Mouse (Mus musculus) neural tube, embryonic 13.5 days (tissue): ENCODE results near the gene Frmd5. TPM values are rescaled to one million over a fixed set of nuclear protein-coding genes. Genes with fewer than 3 reads are reported as not detected.

Experiments used
- ATAC-seq: fragments of 200-750 bp; cut with Nextera tagmentation; 2 replicates; pipeline ENCODE4 v1.8.0; 2017; ENCODE audit warnings: low read depth, mild to moderate bottlenecking, moderate TSS enrichment, moderate library complexity
- H3K27ac ChIP-seq: fragments of 300-500 bp; sonication (generic); replicated peaks from 2 replicates; pipeline ENCODE4 v1.5.1; 2015; ENCODE audit warnings: moderate library complexity, mild to moderate bottlenecking, inconsistent platforms
- H3K27me3 ChIP-seq: fragments of 300-500 bp; sonication (generic); 2 replicates; pipeline ENCODE4 v1.6.1; 2015; ENCODE audit warnings: mild to moderate bottlenecking, inconsistent platforms
- H3K36me3 ChIP-seq: fragments of 300-500 bp; sonication (generic); 2 replicates; pipeline ENCODE4 v1.6.1; 2015; ENCODE audit warnings: mild to moderate bottlenecking, inconsistent platforms
- H3K4me1 ChIP-seq: fragments of 300-500 bp; sonication (generic); replicated peaks from 2 replicates; pipeline ENCODE4 v1.6.1; 2015; ENCODE audit warnings: inconsistent platforms
- H3K4me2 ChIP-seq: fragments of 300-500 bp; sonication (generic); 2 replicates; pipeline ENCODE4 v1.6.1; 2015; ENCODE audit warnings: inconsistent platforms, mild to moderate bottlenecking, moderate library complexity
- H3K4me3 ChIP-seq: fragments of 300-500 bp; sonication (generic); 2 replicates; pipeline ENCODE4 v1.5.1; 2015; ENCODE audit warnings: mild to moderate bottlenecking, inconsistent platforms
- H3K9ac ChIP-seq: fragments of 300-500 bp; sonication (generic); 2 replicates; pipeline ENCODE4 v1.6.1; 2015; ENCODE audit warnings: moderate library complexity, mild to moderate bottlenecking, inconsistent platforms
- H3K9me3 ChIP-seq: fragments of 300-500 bp; sonication (generic); 2 replicates; pipeline ENCODE4 v1.6.1; 2016; ENCODE audit warnings: inconsistent platforms
- WGBS: fragments of 180-500 bp; shearing (Covaris S2); methylation state at CpG from one replicate; pipeline ENCODE4 v1.1.7; 2015; 5-methylcytosine and 5-hydroxymethylcytosine counted together
- polyA plus RNA-seq: library from polyadenylated mRNA; unstranded; fragments of >200 nt; fragmentation: Nextera tagmentation; extraction: Ambion mirVana; gene quantifications from 2 replicates; pipeline ENCODE4 v1.2.1, GENCODE M21; 2015

Frmd5 gene
- polyA plus RNA-seq, 1 experiment from 2014 or later, result 28.1 TPM

GRCm38 (mm10) chr2:121584705-121585104, 222.2 kb downstream of the Frmd5 start:
- Histone ChIP-seq H3K4me3 (no peak overlapping the region), H3K36me3 (peaks cover 4% of the 10 kb centered on the region; the same call in 1 of the 2 replicates)

GRCm38 (mm10) chr2:121583468-121584116, 223.3 kb downstream of the Frmd5 start:
- Histone ChIP-seq H3K36me3 (peaks cover 4% of the 10 kb centered on the region; the same call in 1 of the 2 replicates), H3K9ac (no peak overlapping the region), H3K27ac (peak overlapping the region; percentile 49), H3K9me3 (no peaks in the 10 kb centered on the region), H3K4me1 (peaks cover 29% of the 10 kb centered on the region), H3K27me3 (no peaks in the 10 kb centered on the region), H3K4me3 (no peak overlapping the region), H3K4me2 (no peak overlapping the region)
- 48% methylated on average over 13 of the region's 13 CpGs for WGBS
- peak; percentile 74; the same call in 1 of the 2 replicates for ATAC-seq

More at GRCm38 (mm10) chr2:121584705-121585104, 222.2 kb downstream of the Frmd5 start:
- no peak overlapping the region for H3K27ac ChIP-seq
- 78% methylated on average over 5 of the region's 5 CpGs for WGBS
- H3K27me3 ChIP-seq, result no peaks in the 10 kb centered on the region
- H3K4me2 ChIP-seq, result no peak overlapping the region
- peaks cover 36% of the 10 kb centered on the region for H3K4me1 ChIP-seq
- no peak for ATAC-seq
- H3K9ac ChIP-seq, result no peak overlapping the region
- H3K9me3 ChIP-seq, result no peaks in the 10 kb centered on the region

GRCm38 (mm10) chr2:121582809-121583376, 224.0 kb downstream of the Frmd5 start:
- Histone ChIP-seq H3K9me3 (no peaks in the 10 kb centered on the region), H3K4me3 (no peak overlapping the region)
- 55% methylated on average over 13 of the region's 13 CpGs for whole genome bisulfite sequencing

DNA sequence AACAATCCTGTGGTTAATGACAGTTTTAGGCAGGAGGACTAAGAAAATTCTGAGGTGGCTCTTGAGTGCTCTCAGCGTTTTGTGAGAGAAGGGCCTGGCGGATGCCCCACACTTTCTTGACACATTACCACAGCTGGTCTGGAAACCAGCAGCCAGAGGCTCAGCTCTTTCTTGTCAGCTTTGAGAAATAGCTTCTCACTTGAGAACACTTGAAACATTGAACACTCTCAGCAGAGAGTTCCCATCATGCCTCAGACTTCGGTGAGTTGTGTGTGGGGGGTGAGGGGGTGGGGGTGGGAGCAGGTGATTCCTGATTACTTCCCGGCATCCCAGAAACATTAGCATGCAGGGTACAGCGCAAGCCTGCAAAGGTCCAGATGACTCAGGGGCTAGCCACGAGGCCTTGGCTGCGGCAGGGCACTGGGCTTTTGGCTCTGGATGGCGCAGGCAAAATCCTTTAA, 231.1 kb downstream of the Frmd5 start:
- H3K4me1 ChIP-seq, result 0 out of 2 replicates have a peak, but pooled peaks cover 7% of the 10 kb centered on the region
- peaks cover 19% of the 10 kb centered on the region for H3K36me3 ChIP-seq
- H3K4me3 ChIP-seq, result no peak overlapping the region
- ATAC-seq, result no peak
- H3K9me3 ChIP-seq, result no peaks in the 10 kb centered on the region
- WGBS, result 55% methylated on average over 8 of the region's 8 CpGs
- no peak overlapping the region for H3K27ac ChIP-seq
- H3K27me3 ChIP-seq, result no peaks in the 10 kb centered on the region
- no peak overlapping the region for H3K9ac ChIP-seq
- H3K4me2 ChIP-seq, result no peak overlapping the region

More at GRCm38 (mm10) chr2:121582809-121583376, 224.0 kb downstream of the Frmd5 start:
- H3K27ac ChIP-seq, result peak overlapping the region; percentile 49; the same call in 1 of the 2 replicates
- H3K27me3 ChIP-seq, result no peaks in the 10 kb centered on the region
- H3K36me3 ChIP-seq, result peaks cover 4% of the 10 kb centered on the region; the same call in 1 of the 2 replicates
- peaks cover 22% of the 10 kb centered on the region for H3K4me1 ChIP-seq
- H3K4me2 ChIP-seq, result no peak overlapping the region
- no peak overlapping the region for H3K9ac ChIP-seq
- ATAC-seq, result 0 out of 2 replicates have a peak, but pooled peaks have one; percentile 22

DNA sequence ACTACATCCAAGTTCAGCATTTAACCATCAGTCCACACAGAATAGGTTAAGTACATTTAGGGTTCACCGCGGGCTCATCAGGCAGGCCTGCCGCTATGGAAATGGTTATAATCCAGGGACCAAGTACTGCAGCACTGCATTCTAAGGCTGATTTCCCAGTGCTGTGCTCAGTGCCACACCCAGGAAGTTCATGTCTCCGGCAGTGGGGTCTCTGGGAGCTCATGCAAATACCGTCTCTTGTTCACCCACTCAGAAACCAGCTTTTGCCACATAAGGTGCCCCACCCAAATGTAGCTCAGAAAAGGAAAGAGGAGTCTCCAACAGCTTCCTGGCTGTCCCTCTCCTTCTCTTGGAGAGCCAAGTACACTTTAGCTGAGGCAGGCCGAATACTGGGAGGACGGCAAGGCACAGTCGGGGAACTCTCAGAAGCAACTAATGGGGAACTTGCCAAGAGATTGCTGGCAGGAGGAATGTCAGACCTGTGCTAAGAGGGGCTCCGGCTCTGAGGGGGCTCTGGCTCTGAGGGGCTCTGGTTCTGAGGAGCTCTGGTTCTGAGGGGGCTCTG, 232.7 kb downstream of the Frmd5 start:
- WGBS, result 87% methylated on average over 9 of the region's 9 CpGs
- H3K27ac ChIP-seq, result no peak overlapping the region
- H3K4me2 ChIP-seq, result no peak overlapping the region
- no peaks in the 10 kb centered on the region for H3K9me3 ChIP-seq
- no peaks in the 10 kb centered on the region for H3K27me3 ChIP-seq
- H3K4me3 ChIP-seq, result no peak overlapping the region
- 0 out of 2 replicates have a peak, but pooled peaks cover 7% of the 10 kb centered on the region for H3K4me1 ChIP-seq
- H3K36me3 ChIP-seq, result peaks cover 27% of the 10 kb centered on the region
- no peak overlapping the region for H3K9ac ChIP-seq
- no peak for ATAC-seq

DNA sequence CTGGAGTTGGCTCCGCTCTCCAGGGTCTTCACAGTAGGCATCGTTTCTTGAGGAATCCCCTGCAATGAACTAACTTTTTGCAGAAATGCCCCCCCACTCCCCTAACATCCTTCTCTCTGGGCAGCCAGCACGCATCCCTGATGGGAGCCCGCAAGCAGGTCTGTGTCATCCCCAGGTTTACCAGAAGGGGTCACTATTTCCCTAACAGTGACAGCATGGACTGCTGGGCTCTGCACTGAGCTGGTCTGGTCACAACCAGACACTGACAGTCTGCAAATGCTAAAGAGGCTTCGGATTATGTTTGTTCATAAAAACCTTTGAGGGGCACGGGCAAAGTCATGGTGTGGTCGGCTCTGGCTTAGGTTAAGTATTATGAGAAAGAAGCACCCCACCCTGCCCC, 235.1 kb downstream of the Frmd5 start:
- ATAC-seq, result peak; percentile 89
- H3K9me3 ChIP-seq, result no peaks in the 10 kb centered on the region
- H3K36me3 ChIP-seq, result peaks cover 41% of the 10 kb centered on the region
- H3K4me2 ChIP-seq, result no peak overlapping the region
- peaks cover 8% of the 10 kb centered on the region; the same call in 1 of the 2 replicates for H3K4me1 ChIP-seq
- WGBS, result 20% methylated on average over 7 of the region's 7 CpGs
- H3K9ac ChIP-seq, result no peak overlapping the region
- no peaks in the 10 kb centered on the region for H3K27me3 ChIP-seq
- H3K4me3 ChIP-seq, result no peak overlapping the region
- H3K27ac ChIP-seq, result no peak overlapping the region

GRCm38 (mm10) chr2:121570999-121571655, 235.8 kb downstream of the Frmd5 start:
- Histone ChIP-seq H3K36me3 (peaks cover 41% of the 10 kb centered on the region), H3K9me3 (no peaks in the 10 kb centered on the region), H3K27me3 (no peaks in the 10 kb centered on the region), H3K9ac (no peak overlapping the region), H3K4me1 (peaks cover 14% of the 10 kb centered on the region), H3K27ac (no peak overlapping the region), H3K4me2 (no peak overlapping the region), H3K4me3 (no peak overlapping the region)
- WGBS, result 75% methylated on average over 8 of the region's 8 CpGs
- ATAC-seq, result no peak

DNA sequence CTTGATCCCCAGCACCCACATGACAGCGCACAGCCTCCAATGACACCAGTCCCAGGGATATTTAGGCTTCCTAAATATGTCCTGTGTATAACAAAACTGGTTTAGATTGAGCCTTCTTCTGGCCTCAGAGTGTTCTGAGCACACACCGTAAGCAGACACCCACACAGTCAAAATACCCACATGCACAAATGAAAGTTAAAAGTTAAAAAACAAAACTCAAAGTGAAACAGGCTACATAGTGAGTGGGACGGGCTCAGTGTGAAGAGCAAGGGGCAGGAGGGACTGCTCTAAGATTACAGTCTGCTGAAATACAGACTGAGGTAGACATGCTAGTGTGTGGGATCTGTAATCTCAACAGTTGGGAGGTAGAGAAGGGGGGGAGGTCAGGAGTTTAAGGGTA, 236.8 kb downstream of the Frmd5 start:
- Histone ChIP-seq H3K9me3 (no peaks in the 10 kb centered on the region), H3K4me2 (no peak overlapping the region), H3K4me1 (peaks cover 13% of the 10 kb centered on the region), H3K9ac (no peak overlapping the region), H3K4me3 (no peak overlapping the region), H3K36me3 (peaks cover 41% of the 10 kb centered on the region), H3K27me3 (no peaks in the 10 kb centered on the region), H3K27ac (no peak overlapping the region)
- no peak for ATAC-seq
- WGBS, result 95% methylated on average over 3 of the region's 3 CpGs

GRCm38 (mm10) chr2:121565911-121566310, 241.0 kb downstream of the Frmd5 start:
- WGBS, result 35% methylated on average over 5 of the region's 5 CpGs
- Histone ChIP-seq H3K4me2 (no peak overlapping the region), H3K9ac (no peak overlapping the region), H3K36me3 (peaks cover 44% of the 10 kb centered on the region), H3K4me3 (no peak overlapping the region), H3K9me3 (no peaks in the 10 kb centered on the region), H3K27me3 (no peaks in the 10 kb centered on the region), H3K4me1 (peaks cover 13% of the 10 kb centered on the region), H3K27ac (peak overlapping the region; percentile 38; the same call in 1 of the 2 replicates)
- ATAC-seq, result peak; percentile 60

- Histone ChIP-seq H3K27ac (no peak overlapping the region), H3K9me3 (no peaks in the 10 kb centered on the region), H3K4me2 (no peak overlapping the region), H3K36me3 (peaks cover 44% of the 10 kb centered on the region), H3K9ac (no peak overlapping the region), H3K27me3 (no peaks in the 10 kb centered on the region), H3K4me3 (no peak overlapping the region), H3K4me1 (peaks cover 13% of the 10 kb centered on the region)
- no peak for ATAC-seq
- 93% methylated on average over 3 of the region's 3 CpGs for WGBS
Measured at GRCm38 (mm10) chr2:121563117-121563516, 243.8 kb downstream of the Frmd5 start.

- Histone ChIP-seq H3K27ac (no peak overlapping the region), H3K9me3 (no peaks in the 10 kb centered on the region), H3K36me3 (peaks cover 81% of the 10 kb centered on the region), H3K9ac (no peak overlapping the region), H3K4me1 (no peaks in the 10 kb centered on the region), H3K4me2 (no peak overlapping the region), H3K27me3 (no peaks in the 10 kb centered on the region), H3K4me3 (no peak overlapping the region)
- ATAC-seq, result no peak
- WGBS, result 84% methylated on average over 8 of the region's 8 CpGs
Measured at GRCm38 (mm10) chr2:121551271-121551670, 255.6 kb downstream of the Frmd5 start.

DNA sequence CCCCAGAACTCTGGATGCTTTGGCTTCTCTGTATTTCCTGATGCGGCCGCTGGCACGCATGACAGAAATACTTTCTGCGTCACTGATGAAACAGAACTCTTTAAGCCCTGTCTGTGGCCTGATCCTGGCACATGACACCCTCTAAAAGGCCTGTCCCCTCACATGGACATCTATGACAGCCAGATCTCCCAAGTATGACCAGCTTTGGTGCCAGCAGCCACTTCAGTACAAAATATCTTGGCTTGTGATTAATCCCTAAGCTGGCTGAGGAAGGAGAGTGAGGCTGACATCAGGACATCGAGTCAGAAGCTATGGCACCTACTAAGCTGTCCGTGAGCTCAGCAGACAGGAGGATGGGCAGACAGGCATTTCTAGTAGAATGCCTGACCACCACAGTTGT, 257.3 kb downstream of the Frmd5 start:
- Histone ChIP-seq H3K27ac (no peak overlapping the region), H3K9me3 (no peaks in the 10 kb centered on the region), H3K9ac (no peak overlapping the region), H3K36me3 (peaks cover 81% of the 10 kb centered on the region), H3K4me2 (no peak overlapping the region), H3K4me1 (no peaks in the 10 kb centered on the region), H3K27me3 (no peaks in the 10 kb centered on the region), H3K4me3 (no peak overlapping the region)
- 93% methylated on average over 6 of the region's 6 CpGs for WGBS
- ATAC-seq, result no peak
